Mouse (Mus musculus) frontal cortex, postnatal 10 days (tissue): ENCODE measurements around the gene Slc6a19.
A peak's percentile ranks its signal among the peaks of the same experiment; 100 is the strongest.
"Not testable (repeated sequence)": the region's sequence is repeated elsewhere in the genome, so short reads cannot be mapped to it uniquely, and the experiment has no call there.

Source experiments
- DNase-seq, 2 experiments: peaks; one replicate each; pipeline ENCODE4 v3.0.0; 2022; ENCODE audit warnings: low spot score in 2 of 2, mixed read lengths in 1 of 2

Gene Slc6a19

GRCm38 (mm10) chr13:73713204-73713603, 8.5 kb upstream of the Slc6a19 start:
- no peak for DNase-seq

GRCm38 (mm10) chr13:73712228-73712627, 7.6 kb upstream of the Slc6a19 start:
- no peak for DNase-seq

- no peak for DNase-seq
These were observed 7.1 kb upstream of the Slc6a19 start for GRCm38 (mm10) chr13:73711803-73712202.

GRCm38 (mm10) chr13:73711221-73711620, 6.6 kb upstream of the Slc6a19 start:
- DNase-seq, result no peak

GRCm38 (mm10) chr13:73709491-73709890, 4.8 kb upstream of the Slc6a19 start:
- no peak for DNase-seq

GRCm38 (mm10) chr13:73703486-73703885, 1.2 kb downstream of the Slc6a19 start:
- DNase-seq, result not testable (repeated sequence)

- DNase-seq, result no peak
These were observed 1.9 kb downstream of the Slc6a19 start for GRCm38 (mm10) chr13:73702776-73703175.

- DNase-seq, result no peak
These were observed 3.3 kb downstream of the Slc6a19 start for GRCm38 (mm10) chr13:73701161-73701883.

- DNase-seq, result no peak
These were observed 4.1 kb downstream of the Slc6a19 start for GRCm38 (mm10) chr13:73700554-73700953.

GRCm38 (mm10) chr13:73699714-73700113, 5.0 kb downstream of the Slc6a19 start:
- no peak for DNase-seq

GRCm38 (mm10) chr13:73696529-73696928, 8.1 kb downstream of the Slc6a19 start:
- DNase-seq, result no peak

GRCm38 (mm10) chr13:73694972-73695371, 9.7 kb downstream of the Slc6a19 start:
- DNase-seq, result no peak

- no peak for DNase-seq
These were observed 11.3 kb downstream of the Slc6a19 start for GRCm38 (mm10) chr13:73693333-73693732.

- peak; percentile 29 to 48 for DNase-seq
These were observed 12.3 kb downstream of the Slc6a19 start for GRCm38 (mm10) chr13:73692249-73692868.

- no peak for DNase-seq
These were observed 15.7 kb downstream of the Slc6a19 start for GRCm38 (mm10) chr13:73688934-73689333.

- no peak for DNase-seq
These were observed 17.1 kb downstream of the Slc6a19 start for GRCm38 (mm10) chr13:73687601-73688000.

- DNase-seq, result no peak
These were observed 19.2 kb downstream of the Slc6a19 start for GRCm38 (mm10) chr13:73685502-73685901.

- no peak for DNase-seq
These were observed 20.3 kb downstream of the Slc6a19 start for GRCm38 (mm10) chr13:73684412-73684811.

- no peak for DNase-seq
These were observed 21.0 kb downstream of the Slc6a19 start for GRCm38 (mm10) chr13:73683682-73684081.

- no peak for DNase-seq
These were observed 22.4 kb downstream of the Slc6a19 start for GRCm38 (mm10) chr13:73682226-73682625.

GRCm38 (mm10) chr13:73680394-73680793, 24.3 kb downstream of the Slc6a19 start:
- DNase-seq, result no peak

GRCm38 (mm10) chr13:73679311-73679710, 25.4 kb downstream of the Slc6a19 start:
- DNase-seq, result no peak

- no peak for DNase-seq
These were observed 26.8 kb downstream of the Slc6a19 start, which contains the start of gene Slc6a18 for GRCm38 (mm10) chr13:73677853-73678252. Slc6a18 (minus strand) TSS chr13:73678023.
